Mouse (Mus musculus) heart, embryonic 13.5 days (tissue): ENCODE results near the gene Rfwd3. TPM values are rescaled to one million over a fixed set of nuclear protein-coding genes. Genes with fewer than 3 reads are reported as not detected.
"Not testable (repeated sequence)": the region's sequence is repeated elsewhere in the genome, so short reads cannot be mapped to it uniquely, and the experiment has no call there.

Experiments used
- ATAC-seq: fragments of 200-750 bp; cut with Nextera tagmentation; 2 replicates; pipeline ENCODE4 v1.8.0; 2017; ENCODE audit warnings: moderate TSS enrichment; ENCODE audit not compliant: insufficient number of reproducible peaks, low FRiP score, low TSS enrichment; ENCODE audit errors: extremely low read depth
- H3K27ac ChIP-seq: fragments of 300-500 bp; sonication (generic); replicated peaks from 2 replicates; pipeline ENCODE4 v1.5.1; 2015; ENCODE audit warnings: moderate library complexity, mild to moderate bottlenecking, inconsistent platforms
- H3K27me3 ChIP-seq: fragments of 300-500 bp; sonication (generic); replicated peaks from 2 replicates; pipeline ENCODE4 v1.6.1; 2015; ENCODE audit warnings: mild to moderate bottlenecking, inconsistent platforms
- H3K36me3 ChIP-seq: fragments of 300-500 bp; sonication (generic); 2 replicates; pipeline ENCODE4 v1.6.1; 2015; ENCODE audit warnings: mild to moderate bottlenecking, inconsistent platforms
- H3K4me1 ChIP-seq: fragments of 300-500 bp; sonication (generic); 2 replicates; pipeline ENCODE4 v1.6.1; 2015; ENCODE audit warnings: inconsistent platforms
- H3K4me2 ChIP-seq: fragments of 300-500 bp; sonication (generic); 2 replicates; pipeline ENCODE4 v1.6.1; 2015; ENCODE audit warnings: inconsistent platforms, mild to moderate bottlenecking, moderate library complexity
- H3K4me3 ChIP-seq: fragments of 300-500 bp; sonication (generic); 2 replicates; pipeline ENCODE4 v1.5.1; 2015; ENCODE audit warnings: moderate library complexity, mild to moderate bottlenecking, inconsistent platforms
- H3K9ac ChIP-seq: fragments of 300-500 bp; sonication (generic); 2 replicates; pipeline ENCODE4 v1.6.1; 2015; ENCODE audit warnings: inconsistent platforms, mild to moderate bottlenecking, moderate library complexity
- H3K9me3 ChIP-seq: fragments of 300-500 bp; sonication (generic); 2 replicates; pipeline ENCODE4 v1.6.1; 2016; ENCODE audit warnings: inconsistent platforms
- WGBS: fragments of 180-500 bp; shearing (Covaris S2); methylation state at CpG from one replicate; pipeline ENCODE4 v1.1.7; 2015; ENCODE audit warnings: mixed read lengths; 5-methylcytosine and 5-hydroxymethylcytosine counted together
- polyA plus RNA-seq: library from polyadenylated mRNA; unstranded; fragments of >200 nt; fragmentation: Nextera tagmentation; extraction: Ambion mirVana; gene quantifications from 2 replicates; pipeline ENCODE4 v1.2.1, GENCODE M21; 2015

The Rfwd3 gene
- polyA plus RNA-seq, 1 experiment from 2014 or later: 36.1 TPM

DNA sequence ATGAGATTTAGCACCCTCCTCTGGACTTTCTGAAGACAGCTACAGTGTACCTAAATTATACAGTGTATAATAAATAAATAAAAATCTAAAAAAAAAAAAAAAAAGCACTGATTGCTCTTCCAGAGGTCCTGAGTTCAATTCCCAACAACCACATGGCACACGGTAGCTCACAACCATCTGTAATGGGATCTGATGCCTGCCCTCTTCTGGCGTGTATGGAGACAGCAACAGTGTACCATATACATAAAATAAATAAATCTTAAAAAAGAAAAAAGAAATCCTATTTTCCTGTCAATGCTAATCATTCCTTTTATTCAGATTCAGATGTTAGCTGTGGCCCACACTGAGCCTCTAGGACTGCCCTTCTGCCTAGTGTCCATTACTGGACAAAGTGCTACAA lies 31.7 kb downstream of the Rfwd3 start:
- Histone ChIP-seq H3K4me1 (no peaks in the 10 kb centered on the region), H3K9ac (no peak overlapping the region), H3K27ac (no peak overlapping the region), H3K4me2 (no peak overlapping the region), H3K9me3 (peaks cover 8% of the 10 kb centered on the region; the same call in 1 of the 2 replicates), H3K36me3 (peaks cover 32% of the 10 kb centered on the region), H3K27me3 (no peaks in the 10 kb centered on the region), H3K4me3 (no peak overlapping the region)
- 68% methylated on average over 2 of the region's 2 CpGs for WGBS
- ATAC-seq: no peak

DNA sequence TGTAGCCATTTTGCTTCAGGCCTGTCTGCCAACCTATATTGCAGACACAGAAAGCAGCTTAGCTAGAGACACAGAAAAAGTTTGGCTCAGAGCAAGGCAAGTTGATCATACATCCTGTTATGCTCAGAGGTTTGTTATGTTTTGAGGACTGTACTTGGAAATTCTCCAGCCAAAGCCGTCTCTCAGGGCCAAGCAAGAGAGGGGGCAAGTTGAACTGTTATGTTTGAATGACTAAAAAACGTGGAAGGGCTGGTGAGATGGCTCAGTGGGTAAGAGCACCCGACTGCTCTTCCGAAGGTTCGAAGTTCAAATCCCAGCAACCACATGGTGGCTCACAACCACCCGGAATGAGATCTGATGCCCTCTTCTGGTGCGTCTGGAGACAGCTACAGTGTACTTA lies 33.9 kb downstream of the Rfwd3 start:
- 72% methylated on average over 7 of the region's 7 CpGs for WGBS
- H3K9ac ChIP-seq, H3K27me3 ChIP-seq, H3K27ac ChIP-seq, H3K4me2 ChIP-seq, H3K9me3 ChIP-seq, ATAC-seq, H3K4me3 ChIP-seq: not testable (repeated sequence)
- Histone ChIP-seq H3K36me3 (peaks cover 17% of the 10 kb centered on the region), H3K4me1 (peaks cover 15% of the 10 kb centered on the region)

DNA sequence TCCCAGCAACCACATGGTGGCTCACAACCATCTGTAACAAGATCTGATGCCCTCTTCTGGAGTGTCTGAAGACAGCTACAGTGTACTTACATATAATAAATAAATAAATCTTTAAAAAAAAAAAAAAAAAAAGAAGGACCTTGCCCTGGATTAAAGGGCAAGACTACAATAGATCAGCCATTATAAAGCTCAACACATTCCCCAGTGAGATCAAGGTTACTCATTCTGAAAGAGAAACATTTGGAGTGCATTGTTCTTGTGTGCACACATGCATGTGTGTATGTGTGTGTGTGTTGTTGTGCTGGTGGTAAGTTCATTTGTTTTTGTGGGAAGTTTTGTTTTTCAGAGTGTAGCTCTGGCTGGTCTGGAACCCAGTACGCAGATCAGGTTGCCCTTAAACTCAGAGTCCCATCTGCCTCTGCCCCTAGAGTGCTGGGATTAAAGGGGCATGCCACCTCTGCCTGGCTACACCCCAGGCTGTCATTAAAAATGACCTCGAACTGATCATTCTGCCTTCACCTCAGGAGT lies 35.3 kb downstream of the Rfwd3 start:
- Histone ChIP-seq H3K4me3 (no peak overlapping the region), H3K4me2 (no peak overlapping the region), H3K9me3 (peaks cover 8% of the 10 kb centered on the region; the same call in 1 of the 2 replicates), H3K4me1 (peaks cover 20% of the 10 kb centered on the region), H3K27me3 (no peaks in the 10 kb centered on the region), H3K36me3 (peaks cover 5% of the 10 kb centered on the region), H3K27ac (no peak overlapping the region), H3K9ac (no peak overlapping the region)
- no peak for ATAC-seq
- 70% methylated on average over 2 of the region's 2 CpGs for WGBS

DNA sequence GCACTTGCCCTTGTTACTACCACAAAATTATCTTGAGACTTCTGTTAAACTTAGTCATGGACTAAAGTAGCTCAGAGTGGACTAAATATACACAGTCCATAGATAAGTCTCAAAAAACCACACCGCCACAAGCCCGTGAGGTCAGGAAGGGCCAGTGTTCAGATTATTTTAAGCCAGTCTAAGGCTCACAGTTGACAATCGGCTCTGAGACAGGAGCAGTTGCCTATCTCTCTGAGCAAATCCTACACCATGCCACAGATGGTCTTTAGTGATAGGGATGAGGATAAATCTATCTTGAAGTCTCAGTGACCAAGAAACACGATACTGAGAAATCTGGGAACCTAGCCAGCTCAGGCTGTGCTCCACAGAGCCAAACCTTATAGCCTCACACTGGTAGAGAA lies 38.0 kb downstream of the Rfwd3 start:
- peak overlapping the region; percentile 85 for H3K27ac ChIP-seq
- no peak overlapping the region for H3K4me3 ChIP-seq
- H3K4me1 ChIP-seq: peaks cover 31% of the 10 kb centered on the region
- 11% methylated on average over 4 of the region's 4 CpGs for WGBS
- H3K9ac ChIP-seq: no peak overlapping the region
- H3K4me2 ChIP-seq: peak overlapping the region; percentile 43
- H3K27me3 ChIP-seq: no peaks in the 10 kb centered on the region
- ATAC-seq: no peak
- H3K9me3 ChIP-seq: peaks cover 7% of the 10 kb centered on the region; the same call in 1 of the 2 replicates
- no peaks in the 10 kb centered on the region for H3K36me3 ChIP-seq

DNA sequence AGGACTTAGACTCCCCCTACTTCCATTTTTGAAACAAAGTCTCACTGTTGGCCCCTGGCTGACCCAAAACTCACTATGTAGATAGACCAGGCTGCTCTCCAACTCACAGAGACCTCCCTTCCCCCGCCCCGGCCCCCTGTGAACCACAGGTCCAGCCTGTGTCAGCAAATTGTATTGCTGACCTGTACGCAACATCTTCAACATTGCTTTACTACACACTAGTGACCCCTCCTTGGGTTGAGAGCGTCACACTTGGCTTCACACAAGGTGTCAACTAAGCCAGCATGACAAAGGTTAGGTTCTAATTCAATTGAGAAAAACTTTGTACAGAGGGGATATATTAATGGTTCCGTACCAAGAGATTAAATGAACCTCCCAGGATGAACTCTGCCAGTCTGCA lies 39.8 kb downstream of the Rfwd3 start:
- H3K27me3 ChIP-seq: no peaks in the 10 kb centered on the region
- no peak overlapping the region for H3K9ac ChIP-seq
- no peaks in the 10 kb centered on the region for H3K9me3 ChIP-seq
- H3K27ac ChIP-seq: no peak overlapping the region
- 94% methylated on average over 5 of the region's 5 CpGs for WGBS
- peaks cover 9% of the 10 kb centered on the region; the same call in 1 of the 2 replicates for H3K36me3 ChIP-seq
- peak overlapping the region; percentile 78 for H3K4me3 ChIP-seq
- peaks cover 33% of the 10 kb centered on the region for H3K4me1 ChIP-seq
- H3K4me2 ChIP-seq: peak overlapping the region; percentile 77
- ATAC-seq: no peak

DNA sequence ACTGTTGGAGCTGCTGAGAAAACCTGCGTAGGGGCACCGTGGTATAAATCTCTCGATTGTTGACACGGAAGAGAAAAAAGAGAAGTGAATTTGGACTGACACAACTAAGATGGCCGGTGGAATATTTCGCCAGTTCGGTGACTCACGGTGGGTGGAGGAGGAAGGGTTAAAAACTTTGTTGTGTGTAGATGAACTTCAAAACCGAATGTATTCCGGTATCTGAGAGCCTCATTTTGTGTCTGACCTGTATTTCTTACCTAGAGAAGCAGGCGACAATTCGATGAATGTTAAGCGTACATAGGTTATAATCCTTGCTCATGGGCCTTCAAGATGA lies 40.6 kb downstream of the Rfwd3 start:
- H3K36me3 ChIP-seq: peaks cover 11% of the 10 kb centered on the region; the same call in 1 of the 2 replicates
- H3K4me3 ChIP-seq: peak overlapping the region; percentile 78
- 11% methylated on average over 13 of the region's 13 CpGs for WGBS
- peak overlapping the region; percentile 97 for H3K27ac ChIP-seq
- H3K9ac ChIP-seq: peak overlapping the region; percentile 93
- no peak for ATAC-seq
- H3K4me2 ChIP-seq: peak overlapping the region; percentile 77
- H3K4me1 ChIP-seq: peaks cover 33% of the 10 kb centered on the region
- no peaks in the 10 kb centered on the region for H3K27me3 ChIP-seq
- H3K9me3 ChIP-seq: no peaks in the 10 kb centered on the region

DNA sequence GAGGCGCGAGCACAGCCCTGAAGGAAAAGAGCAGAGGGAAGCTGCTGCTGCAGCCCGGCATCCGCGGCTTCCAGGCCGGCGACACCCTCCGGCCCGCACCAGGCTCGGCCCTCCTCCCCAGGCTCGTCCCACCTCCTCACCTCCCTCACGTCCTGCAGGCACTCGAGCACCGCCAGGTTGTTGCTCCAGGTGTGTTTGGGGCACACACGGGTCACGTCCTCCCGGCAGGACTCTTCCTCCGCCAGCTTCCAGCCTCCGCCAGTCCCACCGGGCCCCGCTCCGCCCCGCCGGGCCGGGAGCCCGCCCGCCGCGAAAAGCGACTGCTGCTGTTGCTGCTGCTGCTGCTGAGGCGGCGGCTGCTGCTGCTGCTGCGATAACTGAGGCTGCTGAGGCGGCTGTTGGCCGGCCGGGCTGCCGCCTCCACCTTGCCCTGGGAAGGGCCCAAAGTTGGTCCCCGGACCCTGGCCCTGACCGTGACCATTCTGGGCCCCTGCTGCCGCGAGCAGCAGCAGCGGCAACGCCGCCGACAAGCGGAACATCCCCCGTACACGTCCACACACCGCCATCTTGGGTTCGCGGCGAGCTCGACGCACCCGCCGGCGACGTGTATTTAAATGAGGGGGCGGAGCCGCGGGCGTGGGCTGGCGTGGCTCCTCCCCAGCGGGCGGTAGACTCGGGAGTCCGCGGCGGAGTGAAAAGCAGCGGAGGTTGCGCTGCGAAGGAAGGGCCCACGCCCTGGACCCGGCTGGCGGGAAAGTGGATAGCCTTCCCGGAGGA lies 41.2 kb downstream of the Rfwd3 start, which contains the start of gene Glg1:
Gene Glg1, minus strand, starts transcription at position 586 of the 777 bp plus-strand sequence.
- H3K36me3 ChIP-seq: peaks cover 11% of the 10 kb centered on the region; the same call in 1 of the 2 replicates
- H3K27ac ChIP-seq: peak within 1 kb of the TSS; percentile 97
- no peaks in the 10 kb centered on the region for H3K9me3 ChIP-seq
- H3K27me3 ChIP-seq: no peaks in the 10 kb centered on the region
- peak within 1 kb of the TSS; percentile 78 for H3K4me3 ChIP-seq
- H3K4me1 ChIP-seq: peaks cover 33% of the 10 kb centered on the region
- peak within 1 kb of the TSS; percentile 93 for H3K9ac ChIP-seq
- ATAC-seq: peak; percentile 93
- WGBS: under 1% methylated on average over 68 of the region's 76 CpGs
- peak within 1 kb of the TSS; percentile 77 for H3K4me2 ChIP-seq

DNA sequence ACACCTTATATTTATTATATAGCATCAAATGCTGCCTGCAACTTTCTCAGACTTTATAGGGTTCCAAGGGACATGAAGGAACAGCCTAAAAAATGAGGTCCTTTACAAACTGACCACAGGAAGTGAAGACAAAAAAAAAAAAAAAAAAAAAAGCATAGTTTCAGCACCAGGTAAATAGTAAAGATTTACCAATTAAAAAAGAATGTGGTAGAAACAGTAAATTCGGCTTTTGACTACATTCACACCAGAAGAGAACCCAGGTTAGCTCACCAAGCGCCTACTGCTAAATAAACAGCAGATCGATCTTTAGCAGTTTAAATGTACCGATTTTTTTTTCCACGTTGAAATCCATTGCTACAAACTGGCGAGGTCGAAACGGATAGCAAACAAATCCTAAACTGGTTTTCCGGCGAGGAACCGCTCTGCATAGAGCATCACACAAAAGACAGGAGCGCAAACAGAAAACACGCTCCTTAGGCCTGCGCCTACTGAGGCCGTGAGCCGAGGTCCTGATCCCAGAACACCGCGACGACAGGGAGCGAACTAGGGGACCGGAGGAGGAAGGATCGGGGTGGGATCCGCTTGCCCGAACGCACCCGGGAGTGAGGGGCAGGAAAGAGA lies 41.9 kb downstream of the Rfwd3 start:
- no peak for ATAC-seq
- WGBS: 1% methylated on average over 26 of the region's 26 CpGs
- Histone ChIP-seq H3K9me3 (no peaks in the 10 kb centered on the region), H3K27ac (peak overlapping the region; percentile 97), H3K4me1 (peaks cover 33% of the 10 kb centered on the region), H3K27me3 (no peaks in the 10 kb centered on the region), H3K36me3 (peaks cover 11% of the 10 kb centered on the region; the same call in 1 of the 2 replicates), H3K9ac (peak overlapping the region; percentile 93), H3K4me3 (peak overlapping the region; percentile 78), H3K4me2 (peak overlapping the region; percentile 77)

DNA sequence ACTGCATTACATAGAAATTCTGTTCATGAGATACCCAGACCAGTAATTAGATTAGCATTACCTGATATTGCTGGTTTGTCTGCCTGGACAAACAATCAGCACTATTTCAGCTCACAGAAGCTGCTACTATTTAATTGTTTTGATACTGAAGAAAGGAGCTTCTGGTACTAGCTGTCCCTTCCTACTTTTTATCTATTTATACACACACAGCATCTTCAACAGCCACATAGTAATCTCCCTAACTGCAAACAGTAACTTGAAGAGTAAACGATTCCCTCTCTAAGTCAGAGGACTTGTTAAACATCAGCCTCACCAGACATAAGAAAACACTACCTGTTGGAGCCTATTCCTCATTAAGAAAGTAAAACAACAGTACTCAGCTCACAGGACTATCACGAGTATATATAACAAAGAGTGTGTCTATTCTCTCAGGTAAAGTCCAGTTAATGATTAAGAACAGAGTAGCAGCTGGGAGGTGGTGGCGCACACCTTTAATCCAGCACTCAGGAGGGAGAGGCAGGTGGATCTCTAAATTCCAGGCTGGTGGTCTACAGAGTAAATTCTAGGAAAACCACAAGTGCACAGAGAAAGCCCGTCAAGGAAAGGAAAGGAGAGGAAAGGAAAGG lies 47.4 kb downstream of the Rfwd3 start:
- no peak overlapping the region for H3K27ac ChIP-seq
- H3K9me3 ChIP-seq: no peaks in the 10 kb centered on the region
- no peaks in the 10 kb centered on the region for H3K27me3 ChIP-seq
- ATAC-seq: no peak
- peaks cover 15% of the 10 kb centered on the region; the same call in 1 of the 2 replicates for H3K36me3 ChIP-seq
- no peak overlapping the region for H3K4me3 ChIP-seq
- peaks cover 7% of the 10 kb centered on the region for H3K4me1 ChIP-seq
- WGBS: 82% methylated on average over 4 of the region's 4 CpGs
- no peak overlapping the region for H3K4me2 ChIP-seq
- no peak overlapping the region for H3K9ac ChIP-seq

DNA sequence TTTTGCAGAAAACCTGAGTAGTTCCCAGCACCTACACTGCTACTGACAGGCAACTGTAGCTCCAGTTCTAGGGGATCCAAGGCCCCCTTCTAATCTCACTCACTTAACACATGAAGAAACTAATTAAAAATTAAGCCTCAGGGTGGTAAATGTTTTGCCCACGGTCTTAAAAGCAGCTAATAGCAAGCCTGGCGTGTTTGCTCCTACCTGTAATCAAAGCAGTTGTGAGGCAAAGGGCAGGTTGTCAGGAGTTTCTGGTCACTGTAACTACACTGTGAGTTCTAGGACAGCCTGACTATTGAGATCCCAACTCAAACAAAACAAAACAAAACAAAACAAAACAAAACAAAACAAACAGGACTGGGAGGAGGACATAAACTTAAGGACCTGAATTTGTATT lies 49.9 kb downstream of the Rfwd3 start:
- Histone ChIP-seq H3K9me3 (no peaks in the 10 kb centered on the region), H3K4me3 (no peak overlapping the region), H3K27me3 (no peaks in the 10 kb centered on the region), H3K4me1 (peaks cover 13% of the 10 kb centered on the region), H3K27ac (no peak overlapping the region), H3K36me3 (peaks cover 5% of the 10 kb centered on the region; the same call in 1 of the 2 replicates), H3K4me2 (no peak overlapping the region), H3K9ac (no peak overlapping the region)
- no peak for ATAC-seq
- 75% methylated on average over 2 of the region's 2 CpGs for WGBS

DNA sequence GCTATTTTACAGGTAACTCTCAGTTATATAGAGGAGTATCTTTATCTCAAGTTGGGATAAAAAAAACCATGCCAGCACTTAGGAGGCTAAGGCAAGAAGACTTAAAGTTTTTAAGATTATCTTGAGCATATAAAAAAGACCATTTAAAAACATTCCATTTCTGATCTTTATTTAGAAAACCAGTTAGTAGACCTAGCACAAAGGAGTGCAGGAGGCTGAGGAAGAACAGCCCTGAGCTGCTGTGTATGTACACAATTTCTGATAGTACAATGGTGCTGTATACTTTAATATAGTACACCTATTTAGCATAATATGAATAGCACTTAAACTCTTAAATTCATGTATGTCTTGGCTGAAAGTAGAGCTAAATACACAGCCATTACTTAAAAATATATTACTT lies 51.9 kb downstream of the Rfwd3 start:
- ATAC-seq: no peak
- H3K4me1 ChIP-seq: peaks cover 13% of the 10 kb centered on the region
- no peaks in the 10 kb centered on the region for H3K9me3 ChIP-seq
- H3K4me3 ChIP-seq: no peak overlapping the region
- 0 out of 2 replicates have a peak, but pooled peaks cover 4% of the 10 kb centered on the region for H3K36me3 ChIP-seq
- no peaks in the 10 kb centered on the region for H3K27me3 ChIP-seq
- H3K27ac ChIP-seq: no peak overlapping the region
- H3K9ac ChIP-seq: no peak overlapping the region
- no peak overlapping the region for H3K4me2 ChIP-seq
